Mouse (Mus musculus) hindbrain, embryonic 11.5 days (tissue): Measurements from ENCODE around the gene Vps13c. TPM values are rescaled to one million over a fixed set of nuclear protein-coding genes. Genes with fewer than 3 reads are reported as not detected.

Experiments
- ATAC-seq: fragments of 200-750 bp; cut with Nextera tagmentation; 2 replicates; pipeline ENCODE4 v1.8.0; 2017; ENCODE audit warnings: mild to moderate bottlenecking, moderate TSS enrichment, moderate library complexity; ENCODE audit not compliant: low FRiP score
- DNase-seq: peaks from one replicate; pipeline ENCODE4 v3.0.0-alpha.2; 2015; ENCODE audit warnings: low spot score
- H3K27ac ChIP-seq: fragments of 300-500 bp; sonication (generic); 2 replicates; pipeline ENCODE4 v1.5.1; 2014; ENCODE audit warnings: mild to moderate bottlenecking, low read depth, low read length
- H3K27me3 ChIP-seq: fragments of 300-500 bp; sonication (generic); 2 replicates; pipeline ENCODE4 v1.6.1; 2014; ENCODE audit warnings: mild to moderate bottlenecking, low read length, moderate library complexity, mixed read lengths; ENCODE audit not compliant: control insufficient read depth, insufficient read depth
- H3K36me3 ChIP-seq: fragments of 300-500 bp; sonication (generic); 2 replicates; pipeline ENCODE4 v1.6.1; 2014; ENCODE audit warnings: mild to moderate bottlenecking, low read length, moderate library complexity, mixed read lengths; ENCODE audit not compliant: control insufficient read depth, insufficient read depth
- H3K4me1 ChIP-seq: fragments of 300-500 bp; sonication (generic); replicated peaks from 2 replicates; pipeline ENCODE4 v1.6.1; 2014; ENCODE audit warnings: low read length, mixed read lengths; ENCODE audit not compliant: control insufficient read depth, insufficient read depth
- H3K4me2 ChIP-seq: fragments of 300-500 bp; sonication (generic); replicated peaks from 2 replicates; pipeline ENCODE4 v1.6.1; 2014; ENCODE audit warnings: mild to moderate bottlenecking, low read depth, low read length
- H3K4me3 ChIP-seq: fragments of 300-500 bp; sonication (generic); 2 replicates; pipeline ENCODE4 v1.5.1; 2014; ENCODE audit warnings: low read depth, low read length
- H3K9ac ChIP-seq: fragments of 300-500 bp; sonication (generic); 2 replicates; pipeline ENCODE4 v1.6.1; 2014; ENCODE audit warnings: low read depth, low read length
- H3K9me3 ChIP-seq: fragments of 300-500 bp; sonication (generic); 2 replicates; pipeline ENCODE4 v1.6.1; 2016; ENCODE audit warnings: low read length; ENCODE audit not compliant: control insufficient read depth
- WGBS: fragments of 180-500 bp; shearing (Covaris S2); extraction: QIAGEN DNeasy Blood & Tissue Kit; methylation state at CpG from one replicate; pipeline ENCODE4 v1.1.7; 2014; 5-methylcytosine and 5-hydroxymethylcytosine counted together
- polyA plus RNA-seq: library from polyadenylated mRNA; unstranded; fragments of >200 nt; fragmentation: Nextera tagmentation; extraction: Ambion mirVana; gene quantifications from 2 replicates; pipeline ENCODE4 v1.2.1, GENCODE M21; 2014

Gene Vps13c
- polyA plus RNA-seq, 1 experiment from 2014 or later = 14.7 TPM

GRCm38 (mm10) chr9:67905541-67905940 is 65.3 kb downstream of the Vps13c start:
- no peak for DNase-seq
- no peak for ATAC-seq
- Histone ChIP-seq H3K27me3 (no peaks in the 10 kb centered on the region), H3K27ac (no peak overlapping the region), H3K36me3 (no peaks in the 10 kb centered on the region), H3K9me3 (no peaks in the 10 kb centered on the region), H3K4me2 (no peak overlapping the region), H3K4me1 (no peaks in the 10 kb centered on the region), H3K9ac (no peak overlapping the region), H3K4me3 (no peak overlapping the region)
- 78% methylated on average over 2 of the region's 2 CpGs for WGBS

- no peaks in the 10 kb centered on the region for H3K27me3 ChIP-seq
- no peaks in the 10 kb centered on the region for H3K9me3 ChIP-seq
- no peaks in the 10 kb centered on the region for H3K36me3 ChIP-seq
- no peaks in the 10 kb centered on the region for H3K4me1 ChIP-seq
- ATAC-seq (no peak), DNase-seq (no peak)
- H3K27ac ChIP-seq = no peak overlapping the region
- H3K4me2 ChIP-seq = no peak overlapping the region
- 91% methylated on average over 7 of the region's 7 CpGs for WGBS
- H3K4me3 ChIP-seq = no peak overlapping the region
- no peak overlapping the region for H3K9ac ChIP-seq
Observed at GRCm38 (mm10) chr9:67914681-67915080, 74.5 kb downstream of the Vps13c start.

GRCm38 (mm10) chr9:67922350-67922749 is 82.2 kb downstream of the Vps13c start:
- Histone ChIP-seq H3K9me3 (no peaks in the 10 kb centered on the region), H3K36me3 (no peaks in the 10 kb centered on the region), H3K27ac (no peak overlapping the region), H3K4me2 (no peak overlapping the region), H3K4me3 (no peak overlapping the region), H3K9ac (no peak overlapping the region), H3K27me3 (no peaks in the 10 kb centered on the region), H3K4me1 (no peaks in the 10 kb centered on the region)
- WGBS = 73% methylated on average over 5 of the region's 5 CpGs
- DNase-seq (peak; percentile 11), ATAC-seq (no peak)

- Histone ChIP-seq H3K4me2 (no peak overlapping the region), H3K27me3 (no peaks in the 10 kb centered on the region), H3K9ac (no peak overlapping the region), H3K9me3 (no peaks in the 10 kb centered on the region), H3K36me3 (0 out of 2 replicates have a peak, but pooled peaks cover 3% of the 10 kb centered on the region), H3K27ac (no peak overlapping the region), H3K4me3 (no peak overlapping the region), H3K4me1 (no peaks in the 10 kb centered on the region)
- DNase-seq (no peak), ATAC-seq (no peak)
- WGBS = 69% methylated on average over 7 of the region's 7 CpGs
Observed at GRCm38 (mm10) chr9:67930629-67931028, 90.4 kb downstream of the Vps13c start.

- no peaks in the 10 kb centered on the region for H3K4me1 ChIP-seq
Observed at GRCm38 (mm10) chr9:67937286-67937685, 97.1 kb downstream of the Vps13c start.

GRCm38 (mm10) chr9:67955466-67956010 is 115.3 kb downstream of the Vps13c start:
- Histone ChIP-seq H3K4me3 (no peak overlapping the region), H3K27me3 (no peaks in the 10 kb centered on the region), H3K4me1 (no peaks in the 10 kb centered on the region), H3K27ac (no peak overlapping the region), H3K9ac (no peak overlapping the region), H3K4me2 (no peak overlapping the region), H3K36me3 (peaks cover 3% of the 10 kb centered on the region; the same call in 1 of the 2 replicates), H3K9me3 (no peaks in the 10 kb centered on the region)
- 86% methylated on average over 7 of the region's 7 CpGs for WGBS
- ATAC-seq (no peak), DNase-seq (no peak)

More at GRCm38 (mm10) chr9:67937286-67937685, 97.1 kb downstream of the Vps13c start:
- Histone ChIP-seq H3K4me2 (no peak overlapping the region), H3K27me3 (no peaks in the 10 kb centered on the region), H3K36me3 (no peaks in the 10 kb centered on the region), H3K9ac (no peak overlapping the region), H3K27ac (no peak overlapping the region), H3K9me3 (no peaks in the 10 kb centered on the region), H3K4me3 (no peak overlapping the region)
- DNase-seq = no peak
- ATAC-seq = no peak
- 83% methylated on average over 2 of the region's 2 CpGs for WGBS

- Histone ChIP-seq H3K4me3 (no peak overlapping the region), H3K4me1 (no peaks in the 10 kb centered on the region; the same call in 1 of the 2 replicates), H3K36me3 (no peaks in the 10 kb centered on the region), H3K27me3 (no peaks in the 10 kb centered on the region), H3K9ac (no peak overlapping the region), H3K9me3 (no peaks in the 10 kb centered on the region), H3K4me2 (no peak overlapping the region), H3K27ac (no peak overlapping the region)
- 95% methylated on average over 5 of the region's 5 CpGs for WGBS
- DNase-seq (no peak), ATAC-seq (no peak)
Observed at GRCm38 (mm10) chr9:67961953-67962352, 121.8 kb downstream of the Vps13c start.

GRCm38 (mm10) chr9:67965889-67966288 is 125.7 kb downstream of the Vps13c start:
- no peaks in the 10 kb centered on the region for H3K36me3 ChIP-seq
- H3K4me3 ChIP-seq = no peak overlapping the region
- H3K4me1 ChIP-seq = no peaks in the 10 kb centered on the region; the same call in 1 of the 2 replicates
- ATAC-seq (no peak), DNase-seq (peak; percentile 19)
- H3K9me3 ChIP-seq = no peaks in the 10 kb centered on the region
- WGBS = 38% methylated on average over 14 of the region's 14 CpGs
- no peak overlapping the region for H3K9ac ChIP-seq
- H3K4me2 ChIP-seq = no peak overlapping the region
- no peak overlapping the region for H3K27ac ChIP-seq
- no peaks in the 10 kb centered on the region for H3K27me3 ChIP-seq

- no peaks in the 10 kb centered on the region for H3K9me3 ChIP-seq
- WGBS = 77% methylated on average over 3 of the region's 3 CpGs
- H3K27me3 ChIP-seq = no peaks in the 10 kb centered on the region
- no peak overlapping the region for H3K4me2 ChIP-seq
- no peak overlapping the region for H3K4me3 ChIP-seq
- H3K9ac ChIP-seq = no peak overlapping the region
- H3K27ac ChIP-seq = no peak overlapping the region
- DNase-seq = no peak
- no peaks in the 10 kb centered on the region; the same call in 1 of the 2 replicates for H3K4me1 ChIP-seq
- no peaks in the 10 kb centered on the region for H3K36me3 ChIP-seq
- no peak for ATAC-seq
Observed at GRCm38 (mm10) chr9:67967011-67967410, 126.8 kb downstream of the Vps13c start.
